Mouse (Mus musculus) spleen, embryonic (tissue): ENCODE results near the gene Adgrb3.
"Not testable (repeated sequence)": the region's sequence is repeated elsewhere in the genome, so short reads cannot be mapped to it uniquely, and the experiment has no call there.

ENCODE experiments used
- CTCF ChIA-PET: fragments of 350-600 bp; sonication (Branson Sonifier 250); formaldehyde crosslinking; loops from one replicate; lab custom pipeline; 2022; lab: Charles Lee

The Adgrb3 gene

GRCm38 (mm10) chr1:25744736-25745135 is 84.8 kb downstream of the Adgrb3 start:
- CTCF ChIA-PET = no interaction called here

GRCm38 (mm10) chr1:25729844-25730243 is 99.7 kb downstream of the Adgrb3 start:
- CTCF ChIA-PET = no interaction called here

GRCm38 (mm10) chr1:25711474-25711873 is 118.0 kb downstream of the Adgrb3 start:
- CTCF ChIA-PET = no interaction called here

GRCm38 (mm10) chr1:25706299-25706698 is 123.2 kb downstream of the Adgrb3 start:
- CTCF ChIA-PET = no interaction called here

GRCm38 (mm10) chr1:25698702-25699250 is 130.7 kb downstream of the Adgrb3 start:
- CTCF ChIA-PET = no interaction called here

GRCm38 (mm10) chr1:25697179-25697578 is 132.3 kb downstream of the Adgrb3 start:
- CTCF ChIA-PET = interaction anchor here (0.8 kb wide), 1 partner anchor 1436 kb away, joined by 6 read pairs; no protein-coding TSS in a partner anchor

- CTCF ChIA-PET = no interaction called here
These were observed 132.7 kb downstream of the Adgrb3 start for GRCm38 (mm10) chr1:25696771-25697170.

GRCm38 (mm10) chr1:25682118-25682517 is 147.4 kb downstream of the Adgrb3 start:
- CTCF ChIA-PET = no interaction called here

- CTCF ChIA-PET = no interaction called here
These were observed 149.9 kb downstream of the Adgrb3 start for GRCm38 (mm10) chr1:25679656-25680055.

- CTCF ChIA-PET = no interaction called here
These were observed 176.8 kb downstream of the Adgrb3 start for GRCm38 (mm10) chr1:25652717-25653116.

- CTCF ChIA-PET = no interaction called here
These were observed 185.3 kb downstream of the Adgrb3 start for GRCm38 (mm10) chr1:25644256-25644655.

GRCm38 (mm10) chr1:25621458-25621857 is 208.0 kb downstream of the Adgrb3 start:
- CTCF ChIA-PET = no interaction called here

- CTCF ChIA-PET = interaction anchor here (0.6 kb wide), 1 partner anchor 88 kb away, joined by 3 read pairs; no protein-coding TSS in a partner anchor
These were observed 212.6 kb downstream of the Adgrb3 start for GRCm38 (mm10) chr1:25616954-25617353.

- CTCF ChIA-PET = not testable (repeated sequence)
These were observed 218.7 kb downstream of the Adgrb3 start for GRCm38 (mm10) chr1:25610776-25611175.

- CTCF ChIA-PET = no interaction called here
These were observed 230.6 kb downstream of the Adgrb3 start for GRCm38 (mm10) chr1:25598941-25599340.

GRCm38 (mm10) chr1:25588568-25589118 is 240.9 kb downstream of the Adgrb3 start:
- CTCF ChIA-PET = no interaction called here

- CTCF ChIA-PET = no interaction called here
These were observed 247.8 kb downstream of the Adgrb3 start for GRCm38 (mm10) chr1:25581698-25582097.

GRCm38 (mm10) chr1:25577836-25578235 is 251.7 kb downstream of the Adgrb3 start:
- CTCF ChIA-PET = no interaction called here

GRCm38 (mm10) chr1:25576598-25576997 is 252.9 kb downstream of the Adgrb3 start:
- CTCF ChIA-PET = no interaction called here

GRCm38 (mm10) chr1:25568096-25568495 is 261.4 kb downstream of the Adgrb3 start:
- CTCF ChIA-PET = no interaction called here

- CTCF ChIA-PET = no interaction called here
These were observed 283.4 kb downstream of the Adgrb3 start for GRCm38 (mm10) chr1:25546072-25546471.

- CTCF ChIA-PET = no interaction called here
These were observed 285.6 kb downstream of the Adgrb3 start for GRCm38 (mm10) chr1:25543915-25544314.

GRCm38 (mm10) chr1:25542891-25543290 is 286.6 kb downstream of the Adgrb3 start:
- CTCF ChIA-PET = no interaction called here

GRCm38 (mm10) chr1:25526976-25527375 is 302.5 kb downstream of the Adgrb3 start:
- CTCF ChIA-PET = no interaction called here
